Mouse (Mus musculus) heart, adult 8-10 months (tissue): ENCODE results near the gene Ift22. TPM values are rescaled to one million over a fixed set of nuclear protein-coding genes. Genes with fewer than 3 reads are reported as not detected.
A peak's percentile ranks its signal among the peaks of the same experiment; 100 is the strongest.

Experiments
- DNase-seq: peaks from one replicate; pipeline ENCODE4 v3.0.0; 2022; ENCODE audit warnings: low spot score
- total RNA-seq, 4 experiments: library from RNA; stranded (reverse); gene quantifications; 2 replicates each; pipeline ENCODE4 v1.2.4; 2022

The Ift22 gene
- 10 to 100 TPM in 2 of 4 experiments, 1 to 10 TPM in 2; 8.7 to 14.6 (median 10.3) TPM for total RNA-seq

DNA sequence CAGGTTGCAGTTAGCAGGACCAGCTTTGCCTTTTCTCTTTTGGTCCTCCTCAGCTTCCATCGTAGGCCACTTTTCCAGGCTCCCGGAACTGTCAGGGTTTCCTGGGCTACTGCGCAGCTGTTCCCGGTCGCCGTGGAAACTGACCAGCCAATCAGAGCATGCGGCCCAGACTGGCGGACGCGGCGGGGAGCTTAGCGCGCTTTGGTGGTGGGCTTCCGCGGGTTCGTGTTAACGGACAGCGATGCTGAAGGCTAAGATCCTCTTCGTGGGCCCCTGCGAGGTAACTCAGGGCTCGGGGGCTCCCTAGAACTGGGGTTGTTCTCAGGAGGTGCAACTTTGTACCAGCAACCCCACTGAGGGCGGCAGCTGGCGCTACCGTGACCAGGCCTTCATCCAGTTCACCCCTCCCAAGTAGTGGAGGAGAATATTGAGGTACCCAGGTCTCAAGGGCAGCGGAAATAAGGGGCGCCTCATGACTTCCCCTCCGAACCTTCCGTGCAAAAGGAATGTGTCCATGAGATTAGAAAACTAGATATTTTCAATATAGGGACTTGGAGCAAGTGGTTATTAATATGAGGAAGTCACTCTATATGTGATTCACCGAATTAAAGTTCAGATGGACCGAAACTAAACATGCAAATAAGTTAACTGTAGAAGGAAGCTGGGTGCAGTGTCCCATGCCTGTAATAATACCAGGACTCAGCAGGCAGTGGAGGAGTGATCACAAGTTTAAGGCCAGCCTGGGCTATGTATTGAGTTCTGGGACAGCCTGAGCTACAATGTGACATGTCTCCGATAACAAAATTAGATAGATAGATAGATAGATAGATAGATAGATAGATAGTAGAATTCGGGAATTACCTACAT lies at the start of gene Ift22:
Ift22 (plus strand) TSS at position 160 of the 867 bp plus-strand sequence.
- DNase-seq, result peak; percentile 96

DNA sequence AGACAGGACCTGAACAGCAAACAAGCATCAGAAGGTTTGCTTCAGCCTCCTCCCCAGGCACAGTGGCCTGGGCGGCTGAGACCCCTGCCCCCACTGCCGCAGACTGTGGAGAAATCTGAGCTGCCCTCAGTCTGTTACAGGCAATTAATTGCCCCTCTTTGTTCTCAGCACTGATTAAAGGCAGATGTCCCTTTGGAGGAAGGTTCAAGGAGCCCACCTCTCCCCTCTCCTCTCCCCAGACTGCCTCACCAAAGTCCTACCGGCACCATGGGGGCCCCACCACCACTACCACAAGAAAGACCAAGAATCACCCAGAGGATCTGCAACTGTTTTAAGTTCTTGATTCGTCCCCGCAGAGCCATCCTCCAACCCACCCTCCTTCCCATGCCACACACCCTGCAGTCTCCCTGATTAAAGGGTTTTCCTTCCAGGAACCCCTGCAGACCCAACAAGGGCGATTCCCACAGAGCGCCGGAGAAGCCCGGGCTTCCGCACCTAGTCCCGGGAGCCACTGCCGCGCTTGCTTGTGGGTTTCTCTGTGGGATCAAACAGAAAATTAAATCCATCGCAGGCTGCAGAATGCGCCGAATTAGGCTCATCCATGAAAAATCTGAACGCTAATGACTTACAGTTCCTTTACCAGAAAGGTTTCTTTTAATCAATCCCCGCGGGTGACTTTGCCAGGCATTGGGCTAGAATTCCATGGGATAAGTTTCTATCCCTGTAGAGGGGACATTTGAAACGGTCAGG lies 46.6 kb upstream of the Ift22 start:
- DNase-seq, result no peak

DNA sequence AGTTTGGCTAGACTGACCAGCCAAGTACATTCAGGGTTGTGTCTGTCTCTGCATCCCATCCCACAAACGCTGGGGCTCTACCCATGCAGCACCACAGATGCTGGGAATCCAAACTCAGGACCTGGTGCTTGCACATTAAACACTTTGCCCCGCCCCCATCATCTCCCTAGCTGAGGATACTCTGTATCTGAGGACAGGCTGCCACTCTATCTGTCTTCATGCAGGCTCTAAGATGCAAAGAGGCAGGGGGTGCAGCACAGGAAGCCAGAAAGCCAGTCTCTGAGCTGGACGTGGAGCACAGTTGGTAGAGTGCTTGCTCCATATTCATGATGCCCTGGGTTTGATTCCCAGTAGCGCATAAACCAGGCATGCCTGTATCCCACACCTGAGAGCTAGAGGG lies 45.1 kb upstream of the Ift22 start:
- no peak for DNase-seq

DNA sequence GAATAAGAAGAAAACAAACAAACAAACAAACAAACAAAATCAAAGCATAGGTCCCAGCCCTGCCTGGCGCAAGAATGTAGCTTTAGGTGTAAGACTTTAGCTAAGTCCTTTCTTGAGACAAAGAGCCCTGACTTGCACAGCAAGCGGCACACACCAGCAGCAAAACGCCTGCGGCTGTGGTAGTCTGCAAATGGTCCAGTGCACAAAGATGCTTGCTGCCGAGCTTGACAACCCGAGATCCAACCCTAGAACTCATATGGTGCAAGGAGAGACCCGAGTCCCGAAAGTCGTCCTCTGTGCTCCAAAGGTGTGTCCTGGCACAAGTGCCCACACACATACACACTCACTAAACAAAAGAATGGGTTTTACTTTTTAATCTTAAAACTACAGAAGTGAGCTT lies 44.7 kb upstream of the Ift22 start:
- DNase-seq, result no peak

DNA sequence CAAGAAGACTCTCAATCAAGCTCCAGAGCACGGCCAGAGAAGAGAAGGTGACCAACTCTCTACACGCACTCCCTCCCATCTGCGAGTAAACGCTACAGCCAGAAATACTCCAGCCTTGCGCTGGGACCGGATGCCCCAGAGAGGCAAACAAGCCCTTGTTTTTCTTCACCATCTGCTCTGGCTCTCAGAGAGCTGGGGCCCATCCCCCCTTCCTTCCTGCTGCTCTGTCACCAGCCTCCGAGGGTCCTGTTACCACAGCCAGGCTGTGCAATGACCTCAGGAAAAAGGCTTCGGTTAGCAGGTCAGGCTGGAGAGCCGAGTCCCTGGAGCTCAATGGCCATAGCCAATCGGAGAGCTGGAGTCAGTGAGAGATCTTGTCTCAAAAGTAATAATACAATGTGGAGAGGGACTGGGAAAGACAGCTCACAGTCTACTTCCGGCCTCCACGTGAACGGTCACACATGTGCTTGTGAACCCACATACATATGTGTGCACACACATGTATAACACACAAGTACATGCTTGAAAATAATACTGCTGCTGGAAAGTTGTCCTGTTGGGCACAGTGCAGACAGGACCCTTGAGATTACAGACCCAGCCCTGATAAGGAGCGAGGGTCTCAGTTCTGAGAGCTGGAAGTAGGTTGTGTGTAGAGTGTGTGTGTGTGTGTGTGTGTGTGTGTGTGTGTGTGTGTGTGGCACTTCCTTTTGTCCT lies 43.8 kb upstream of the Ift22 start:
- DNase-seq, result peak; percentile 33

DNA sequence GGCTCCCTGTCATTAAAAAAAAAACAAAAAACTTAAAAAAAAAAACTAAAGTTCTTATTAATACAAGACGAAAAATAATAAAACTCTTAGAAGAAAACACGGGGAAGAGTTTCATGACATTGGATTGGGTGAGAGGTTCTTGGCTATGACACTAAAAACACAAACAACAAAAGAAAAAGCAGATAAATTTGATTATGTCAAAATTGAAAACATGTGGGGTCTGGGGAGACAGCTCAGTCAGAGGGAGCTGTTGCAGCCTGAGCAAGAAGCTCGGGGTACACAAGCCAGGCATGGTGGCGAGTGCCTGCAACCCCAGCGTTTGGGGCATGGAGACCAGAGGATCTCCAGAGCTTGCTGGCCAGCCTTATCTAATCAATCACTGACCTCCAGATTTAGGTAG lies 40.2 kb upstream of the Ift22 start:
- DNase-seq, result no peak

DNA sequence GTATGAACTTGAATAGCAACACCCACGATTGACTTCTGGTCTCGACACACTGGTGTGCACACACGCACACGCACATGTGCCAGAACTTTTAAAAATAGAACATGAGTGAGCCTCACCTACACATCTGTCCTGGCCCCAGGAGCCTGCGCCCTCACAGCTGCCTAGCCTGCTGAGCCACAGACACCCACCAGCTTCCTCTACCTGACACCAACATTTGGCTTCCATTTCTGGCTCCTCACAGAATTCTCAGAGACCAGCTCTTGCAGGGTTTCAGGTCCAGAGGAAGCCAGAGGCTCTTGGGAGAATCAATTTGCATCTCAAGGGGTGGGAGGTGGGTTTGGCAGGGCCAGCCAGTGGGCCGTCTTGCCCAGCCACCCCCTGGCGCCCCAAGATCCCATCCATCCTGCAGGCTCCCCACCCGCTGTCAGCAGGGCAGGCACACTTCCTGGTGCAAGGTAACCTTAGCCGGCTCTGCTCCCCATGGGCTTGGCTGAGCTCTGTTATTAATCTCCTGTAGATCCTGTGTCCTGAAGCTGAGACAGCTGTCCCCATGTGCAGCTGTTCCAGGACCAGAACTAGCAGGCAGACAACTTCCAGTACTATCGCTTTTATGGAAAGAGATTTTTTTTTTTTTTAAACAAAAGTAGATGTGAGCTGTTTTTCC lies 38.4 kb upstream of the Ift22 start:
- DNase-seq, result no peak

DNA sequence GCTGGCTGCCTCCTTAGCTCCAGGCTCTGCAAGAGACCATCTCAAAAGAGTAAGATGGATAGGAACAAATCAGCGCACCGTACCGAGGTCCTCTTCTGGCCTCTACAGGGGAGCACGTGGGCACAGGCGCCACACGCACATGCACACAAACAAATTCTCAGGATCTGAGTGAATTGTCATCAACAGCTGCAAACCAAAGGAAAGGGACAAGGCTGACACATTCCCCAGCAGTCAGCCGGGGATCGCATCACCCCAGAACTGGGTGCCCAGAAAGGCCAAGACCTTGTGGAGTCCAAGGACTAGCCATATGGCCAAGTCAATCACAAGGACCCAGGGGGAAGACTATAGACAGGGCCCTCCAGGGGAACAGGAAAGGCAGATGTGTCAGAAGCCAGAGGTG lies 35.5 kb upstream of the Ift22 start:
- DNase-seq, result no peak

DNA sequence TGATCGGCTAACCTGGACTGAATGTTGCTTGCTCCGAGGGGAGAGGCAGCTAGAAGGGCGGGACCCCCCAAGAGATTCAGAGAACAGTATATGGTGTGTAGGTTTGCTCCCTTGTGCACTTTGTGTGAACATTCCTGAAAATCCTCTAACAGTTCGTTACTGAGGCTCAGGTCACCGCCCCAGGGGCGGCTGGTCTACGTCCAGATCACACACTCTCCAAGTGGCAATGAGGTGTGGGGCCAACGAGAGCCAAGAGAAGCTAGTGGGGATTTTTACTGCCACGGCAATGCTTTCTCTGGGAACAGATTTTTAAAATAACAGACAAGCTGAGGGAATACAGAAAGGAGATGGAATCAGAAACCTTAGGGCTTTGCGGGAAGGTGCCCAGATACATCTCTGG lies 33.7 kb upstream of the Ift22 start:
- DNase-seq, result no peak

DNA sequence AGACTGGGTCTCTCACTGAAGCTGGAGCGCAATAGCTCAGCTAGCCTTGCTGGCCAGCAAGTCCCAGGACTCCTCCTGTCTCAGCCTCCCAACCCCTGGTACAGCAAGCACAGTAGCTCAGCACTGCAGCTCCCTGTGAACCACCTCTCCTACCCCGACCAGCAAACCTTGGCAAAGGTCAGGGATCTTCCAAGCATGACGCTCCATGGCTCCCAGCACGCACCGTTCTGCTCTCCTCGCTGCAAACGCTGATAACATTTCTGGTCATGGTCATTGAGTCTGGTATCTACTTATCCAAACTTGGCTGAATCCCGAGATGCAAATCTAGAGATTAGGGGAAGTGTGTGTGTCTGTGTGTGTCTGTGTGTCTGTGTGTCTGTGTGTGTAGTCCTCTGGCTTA lies 27.8 kb upstream of the Ift22 start:
- no peak for DNase-seq

DNA sequence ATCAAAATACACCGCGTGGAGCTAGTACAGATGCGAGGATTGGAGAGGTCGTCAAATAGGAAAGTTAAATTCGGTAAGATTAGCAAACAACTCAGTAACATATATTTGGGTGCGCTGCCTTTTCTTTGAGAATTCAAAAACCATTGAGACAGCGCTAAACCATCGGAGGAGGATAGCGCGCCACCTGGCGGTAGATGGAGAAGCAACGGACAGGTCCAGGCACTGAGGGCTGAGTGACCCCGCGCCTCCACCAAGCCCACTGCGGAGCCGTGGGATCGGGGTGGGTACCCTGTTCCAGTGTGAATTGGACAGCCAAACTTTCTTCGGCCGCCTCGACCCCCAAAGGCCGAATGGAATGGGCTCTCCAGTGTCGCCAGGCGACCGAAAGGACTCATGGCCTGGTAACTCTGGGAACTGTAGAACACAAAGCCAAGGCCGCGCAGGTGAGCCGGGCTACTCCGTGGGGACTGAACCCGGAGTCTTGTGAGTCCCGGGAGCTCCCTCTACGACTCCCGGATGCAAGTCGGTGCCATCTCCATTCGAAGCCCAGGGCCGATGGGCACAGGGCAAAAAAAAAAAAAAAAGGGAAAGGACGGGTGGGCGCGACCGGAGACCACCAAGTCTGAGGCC lies 26.5 kb upstream of the Ift22 start:
- DNase-seq, result peak; percentile 64

DNA sequence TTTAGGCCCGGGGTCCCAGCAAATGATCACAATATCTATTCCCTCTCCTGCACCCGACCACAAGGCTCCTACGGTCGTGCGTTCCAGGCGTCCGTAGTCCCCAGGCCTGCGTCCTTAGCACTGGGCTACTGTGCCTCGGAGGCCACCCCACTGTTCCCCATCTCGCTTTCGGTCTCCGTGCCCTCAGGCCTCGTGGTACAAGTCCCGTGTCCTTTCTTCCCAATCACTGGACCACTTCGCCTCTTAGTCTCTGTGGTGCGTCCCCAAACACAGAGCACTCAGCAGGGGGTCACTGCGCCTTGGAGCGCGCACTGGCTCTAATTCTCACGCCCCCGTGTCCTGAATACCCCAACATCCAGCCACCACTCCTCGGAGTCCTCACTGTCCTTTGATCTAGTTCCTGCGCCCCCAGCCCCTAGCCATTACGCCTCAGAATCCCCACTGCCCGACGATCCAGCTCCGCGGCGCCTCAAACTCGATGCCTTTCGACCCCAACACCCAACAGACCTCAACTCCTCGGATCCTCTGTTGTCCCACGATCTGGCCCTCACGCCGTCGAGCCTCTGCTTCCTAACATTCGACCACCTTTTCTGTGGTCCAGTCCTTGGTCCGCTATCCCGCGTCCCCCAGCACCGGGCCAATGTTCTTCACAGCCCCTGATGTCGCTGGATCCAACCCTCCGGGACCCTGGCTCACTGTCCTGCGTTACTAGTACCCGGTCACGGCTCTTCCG lies 25.7 kb upstream of the Ift22 start:
- DNase-seq, result no peak

DNA sequence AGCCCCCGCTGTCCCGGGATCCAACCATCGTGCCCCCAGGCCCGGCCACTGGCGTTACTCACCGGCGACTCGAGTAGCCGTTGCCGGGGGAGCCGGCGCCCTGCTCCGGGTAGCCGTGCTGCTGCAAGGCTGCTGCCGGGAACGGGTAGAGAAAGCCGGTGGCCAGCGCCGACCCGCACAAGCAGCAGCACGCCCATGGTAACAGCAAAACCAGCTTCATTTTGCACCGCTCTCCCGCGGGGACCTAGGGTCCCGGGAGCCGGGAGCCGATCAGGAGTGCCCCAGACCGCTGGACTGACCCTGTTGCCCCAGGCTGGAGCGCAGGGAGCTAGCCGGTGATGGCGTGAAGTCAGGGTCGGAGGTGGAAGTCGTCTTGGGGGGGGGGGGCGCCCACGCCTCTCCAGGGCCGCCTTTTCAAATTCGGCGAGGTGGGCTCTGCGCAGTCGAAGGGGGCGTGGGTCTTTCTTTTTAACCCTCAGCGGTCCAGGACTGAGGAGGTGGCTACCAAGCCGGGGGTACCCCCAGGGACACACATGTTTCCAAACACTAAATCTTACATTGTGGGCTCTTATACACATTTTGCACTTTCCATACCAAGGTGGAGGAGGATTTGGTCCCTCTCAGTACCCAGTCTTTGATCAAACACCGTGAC lies 25.0 kb upstream of the Ift22 start, which contains the start of gene Col26a1:
Col26a1 (minus strand) TSS at position 422 of the 652 bp plus-strand sequence.
- DNase-seq, result no peak

DNA sequence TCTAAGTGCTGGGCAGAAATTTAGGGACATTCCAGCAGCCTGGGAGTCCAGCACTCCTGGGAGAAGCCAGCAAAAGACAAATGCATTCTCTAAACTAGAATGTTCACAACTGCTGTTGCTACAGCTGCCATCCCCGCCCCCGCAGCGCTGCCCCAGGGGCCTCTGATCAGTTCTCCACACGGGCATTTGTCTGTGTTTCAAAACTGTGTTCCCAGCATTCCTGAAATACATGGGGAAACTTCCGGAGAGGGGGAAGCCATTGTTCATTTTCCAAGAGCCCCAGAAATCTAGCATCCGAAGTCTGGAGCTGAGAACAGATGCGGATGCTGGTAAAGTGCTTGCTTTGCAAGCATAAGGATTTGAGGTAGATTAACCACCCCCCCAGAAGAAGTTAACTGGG lies 21.0 kb upstream of the Ift22 start:
- no peak for DNase-seq

DNA sequence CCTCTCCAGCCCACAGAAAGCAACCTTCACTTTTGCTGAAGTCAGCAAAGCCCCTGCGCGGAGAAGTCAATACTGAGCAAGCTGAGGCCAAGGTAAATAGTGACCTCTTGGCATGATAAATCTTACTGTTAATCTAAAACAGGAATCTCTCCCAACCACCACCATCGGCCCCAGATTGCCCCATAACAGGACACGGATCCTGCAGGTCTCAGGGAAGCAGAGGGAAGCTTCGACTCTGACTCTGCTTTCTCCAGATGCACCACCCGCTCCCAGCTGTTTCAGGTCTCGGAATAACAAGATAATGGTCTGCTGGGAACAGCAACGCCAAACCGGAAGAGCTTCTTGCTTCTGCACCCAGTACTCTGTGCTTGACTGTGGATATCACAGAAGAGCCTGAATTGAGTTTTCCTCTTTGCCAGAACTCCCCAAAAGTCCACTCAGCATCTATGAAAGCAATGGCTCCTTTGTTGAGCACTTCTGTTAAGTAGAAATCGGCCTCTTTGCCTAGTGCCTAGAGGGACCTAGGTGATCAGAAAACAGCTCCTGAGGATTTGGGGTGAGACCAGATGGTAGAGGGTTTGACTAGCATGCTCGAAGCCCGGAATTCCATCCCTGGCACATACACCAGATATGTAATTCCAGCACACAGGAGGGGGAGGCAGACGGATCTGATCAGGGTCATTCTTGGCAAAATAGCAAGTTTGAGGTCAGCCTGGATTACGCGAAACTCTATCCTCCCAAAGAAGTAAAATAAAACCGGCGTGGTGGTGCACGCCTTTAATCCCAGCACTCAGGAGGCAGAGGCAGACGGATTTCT lies 19.2 kb upstream of the Ift22 start:
- DNase-seq, result peak; percentile 19

DNA sequence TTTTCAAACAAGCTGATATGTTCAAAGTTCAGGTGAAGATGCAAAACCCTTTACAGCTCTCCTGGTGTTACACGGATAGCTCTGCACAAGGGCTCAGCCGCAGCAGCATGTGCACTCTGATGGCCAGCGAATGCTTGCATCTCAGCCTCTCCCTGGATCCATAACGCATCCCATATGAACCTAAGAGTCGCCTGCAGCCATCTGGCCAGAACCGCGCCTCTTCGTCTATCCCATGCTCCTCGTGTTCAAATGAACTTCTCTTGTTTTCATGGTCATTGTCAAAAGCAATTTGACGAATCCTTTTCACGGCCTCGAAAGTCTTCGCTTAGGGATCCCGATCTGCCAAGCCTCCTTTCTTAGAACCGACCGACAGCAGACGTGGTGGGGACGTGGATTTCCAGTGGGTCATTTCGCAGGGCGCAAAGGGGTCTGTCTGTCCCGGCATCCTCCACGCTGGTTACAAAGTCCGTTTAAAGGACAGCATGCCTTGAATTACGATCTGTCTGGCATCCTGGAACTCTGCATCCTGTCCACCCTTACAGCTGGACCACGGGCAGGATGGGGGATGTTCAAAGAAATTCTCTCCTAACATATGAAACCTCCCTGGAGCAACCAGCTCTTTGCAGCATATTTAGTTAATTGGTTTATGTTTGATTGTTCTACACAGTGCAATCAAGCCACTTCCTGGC lies 13.0 kb upstream of the Ift22 start:
- no peak for DNase-seq

DNA sequence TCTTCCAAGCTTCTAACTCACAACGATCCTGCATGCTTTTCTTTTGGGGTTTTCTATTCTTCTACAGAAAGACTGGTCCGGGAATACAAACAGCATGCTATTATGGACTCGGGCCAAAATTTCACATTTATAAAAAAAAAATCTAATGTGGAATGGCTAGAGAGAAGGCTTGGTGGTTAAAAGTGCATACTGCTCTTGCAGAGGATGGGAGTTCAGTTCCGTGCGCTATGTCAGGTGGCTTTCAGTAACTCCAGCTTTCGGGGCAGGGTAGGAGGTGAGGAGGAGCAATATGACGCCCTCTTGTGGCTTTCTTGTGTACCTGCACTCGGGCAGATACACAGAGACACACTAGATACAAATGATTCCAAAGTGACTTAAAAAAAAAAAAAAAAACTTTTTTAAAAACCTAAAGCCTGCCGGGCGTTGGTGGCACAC lies 12.4 kb upstream of the Ift22 start:
- no peak for DNase-seq

DNA sequence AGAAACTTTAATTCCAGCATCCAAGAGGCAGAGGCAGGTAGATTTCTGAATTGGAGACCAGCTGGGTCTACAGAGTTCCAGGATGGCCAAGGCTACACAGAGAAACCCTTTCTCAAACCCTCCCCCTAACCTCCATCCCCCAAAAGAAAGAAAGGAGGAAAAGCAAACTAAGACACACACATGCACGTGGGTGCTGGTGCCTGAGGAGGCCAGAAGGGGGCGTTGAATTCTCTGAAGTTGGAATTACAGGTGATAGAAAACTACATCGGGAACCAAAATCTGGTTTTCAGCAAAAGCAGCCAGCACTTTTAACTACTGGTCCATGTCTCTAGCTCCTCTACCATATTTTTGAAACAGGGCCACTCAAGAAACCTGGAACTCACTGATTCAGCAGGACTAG lies 3.3 kb upstream of the Ift22 start:
- no peak for DNase-seq
